Mouse (Mus musculus) cerebellum, adult 8-10 months (tissue): ENCODE measurements around the gene Mcoln1.

Source experiments
- DNase-seq: peaks from one replicate; pipeline ENCODE4 v3.0.0; 2022

Gene Mcoln1

GRCm38 (mm10) chr8:3499751-3500150 lies 506 bp upstream of the Mcoln1 start:
- no peak for DNase-seq

- no peak for DNase-seq
These were observed 2.0 kb downstream of the Mcoln1 start for GRCm38 (mm10) chr8:3502217-3502616.

GRCm38 (mm10) chr8:3507979-3508754 lies 7.9 kb downstream of the Mcoln1 start:
- no peak for DNase-seq

- DNase-seq, result peak; percentile 50
These were observed 14.5 kb downstream of the Mcoln1 start for GRCm38 (mm10) chr8:3514681-3515247.

GRCm38 (mm10) chr8:3515260-3515671 lies 15.0 kb downstream of the Mcoln1 start, which contains the start of gene Pnpla6:
TSS of gene Pnpla6 (plus strand) at chr8:3515384.
- DNase-seq, result peak; percentile 88

- no peak for DNase-seq
These were observed 15.6 kb downstream of the Mcoln1 start for GRCm38 (mm10) chr8:3515771-3516417.

- DNase-seq, result peak; percentile 96
These were observed 16.3 kb downstream of the Mcoln1 start for GRCm38 (mm10) chr8:3516450-3517116.

- DNase-seq, result no peak
These were observed 16.8 kb downstream of the Mcoln1 start for GRCm38 (mm10) chr8:3517117-3517495.

GRCm38 (mm10) chr8:3522007-3522697 lies 21.9 kb downstream of the Mcoln1 start:
- no peak for DNase-seq

GRCm38 (mm10) chr8:3530816-3531215 lies 30.6 kb downstream of the Mcoln1 start:
- DNase-seq, result no peak

- no peak for DNase-seq
These were observed 31.7 kb downstream of the Mcoln1 start for GRCm38 (mm10) chr8:3531936-3532335.

- no peak for DNase-seq
These were observed 36.0 kb downstream of the Mcoln1 start for GRCm38 (mm10) chr8:3536053-3536841.

GRCm38 (mm10) chr8:3536940-3537339 lies 36.7 kb downstream of the Mcoln1 start:
- DNase-seq, result no peak

- no peak for DNase-seq
These were observed 37.4 kb downstream of the Mcoln1 start for GRCm38 (mm10) chr8:3537666-3538065.

GRCm38 (mm10) chr8:3539146-3539545 lies 38.9 kb downstream of the Mcoln1 start:
- no peak for DNase-seq

- DNase-seq, result no peak
These were observed 39.8 kb downstream of the Mcoln1 start for GRCm38 (mm10) chr8:3540076-3540475.

GRCm38 (mm10) chr8:3546511-3546910 lies 46.3 kb downstream of the Mcoln1 start:
- DNase-seq, result no peak

GRCm38 (mm10) chr8:3552240-3552639 lies 52.0 kb downstream of the Mcoln1 start:
- DNase-seq, result no peak

GRCm38 (mm10) chr8:3556114-3556513 lies 55.9 kb downstream of the Mcoln1 start:
- DNase-seq, result no peak
